Mouse (Mus musculus) spleen, adult 2 months (tissue): ENCODE data around the gene Oas3. TPM values are rescaled to one million over a fixed set of nuclear protein-coding genes. Genes with fewer than 3 reads are reported as not detected.

ENCODE experiments used
- DNase-seq, 2 experiments: peaks; one replicate each; pipeline versions ENCODE4 v3.0.0 to v3.0.0-alpha.2; 2012 to 2021; ENCODE audit warnings: low spot score in 2 of 2, low read depth in 1 of 2
- H3K27ac ChIP-seq: fragments of 200-500 bp; 2 replicates; pipeline ENCODE4 v1.5.1; 2012; ENCODE audit warnings: low read length, inconsistent platforms; ENCODE audit not compliant: insufficient read depth
- H3K27me3 ChIP-seq: fragments of 200-500 bp; 2 replicates; pipeline ENCODE4 v1.6.1; 2012; ENCODE audit warnings: mild to moderate bottlenecking, moderate library complexity, low read length, inconsistent platforms; ENCODE audit not compliant: control insufficient read depth, insufficient read depth
- H3K36me3 ChIP-seq: fragments of 200-500 bp; 2 replicates; pipeline ENCODE4 v1.6.1; 2012; ENCODE audit warnings: mild to moderate bottlenecking, low read length, inconsistent platforms; ENCODE audit not compliant: control insufficient read depth, insufficient read depth
- H3K4me1 ChIP-seq: fragments of 200-500 bp; 2 replicates; pipeline ENCODE4 v1.6.1; 2011; ENCODE audit warnings: inconsistent platforms; ENCODE audit not compliant: control insufficient read depth, insufficient read depth, insufficient read length
- H3K4me3 ChIP-seq: fragments of 200-500 bp; 2 replicates; pipeline ENCODE4 v1.5.1; 2011; ENCODE audit warnings: mild to moderate bottlenecking, inconsistent platforms; ENCODE audit not compliant: insufficient read depth, insufficient read length; ENCODE audit errors: extremely low read depth
- CTCF ChIP-seq: fragments of 200-500 bp; IDR thresholded peaks from 2 replicates; pipeline ENCODE4 v1.5.1; 2011; ENCODE audit warnings: mild to moderate bottlenecking, inconsistent platforms; ENCODE audit not compliant: insufficient read depth, insufficient read length, insufficient replicate concordance; ENCODE audit errors: extremely low read depth
- POLR2A ChIP-seq: fragments of 200-500 bp; IDR thresholded peaks from 2 replicates; pipeline ENCODE4 v1.6.1; 2011; ENCODE audit warnings: low read depth, low read length, inconsistent platforms
- WGBS: fragments of 180-500 bp; shearing (Covaris S2); methylation state at CpG from one replicate; pipeline ENCODE4 v1.1.7; 2018; 5-methylcytosine and 5-hydroxymethylcytosine counted together
- polyA plus RNA-seq: library from polyadenylated mRNA; depleted of rRNA; stranded (reverse); fragments of >200 nt; gene quantifications from 2 replicates; pipeline ENCODE4 v1.2.3, GENCODE M21; 2012

The Oas3 gene
- polyA plus RNA-seq, 1 experiment, result 16.3 TPM

- H3K27me3 ChIP-seq, result no peaks in the 10 kb centered on the region
- DNase-seq, result no peak
- peaks cover 8% of the 10 kb centered on the region for H3K4me1 ChIP-seq
- H3K4me3 ChIP-seq, result no peak overlapping the region
- TF ChIP-seq POLR2A, result no peak
- no peak for TF ChIP-seq CTCF
- H3K27ac ChIP-seq, result no peak overlapping the region
- 73% methylated on average over 10 of the region's 10 CpGs for WGBS
- H3K36me3 ChIP-seq, result no peaks in the 10 kb centered on the region
Measured at GRCm38 (mm10) chr5:120717136-120717535, 60.3 kb downstream of the Oas3 start.

- peak; percentile 56 to 82 for DNase-seq
- Histone ChIP-seq H3K36me3 (no peaks in the 10 kb centered on the region; the same call in 1 of the 2 replicates), H3K27me3 (no peaks in the 10 kb centered on the region), H3K4me1 (peaks cover 19% of the 10 kb centered on the region), H3K27ac (no peak overlapping the region), H3K4me3 (no peak overlapping the region)
- TF ChIP-seq CTCF, result peak; percentile 97
- TF ChIP-seq POLR2A, result no peak
- 3% methylated on average over 16 of the region's 16 CpGs for WGBS
Measured at GRCm38 (mm10) chr5:120714314-120714713, 63.1 kb downstream of the Oas3 start.

GRCm38 (mm10) chr5:120712721-120713120 lies 64.7 kb downstream of the Oas3 start:
- no peak for DNase-seq
- 90% methylated on average over 8 of the region's 8 CpGs for WGBS
- Histone ChIP-seq H3K27me3 (no peaks in the 10 kb centered on the region), H3K4me3 (no peak overlapping the region), H3K4me1 (peaks cover 24% of the 10 kb centered on the region), H3K27ac (no peak overlapping the region), H3K36me3 (peaks cover 3% of the 10 kb centered on the region; the same call in 1 of the 2 replicates)
- TF ChIP-seq CTCF, result no peak
- TF ChIP-seq POLR2A, result no peak

GRCm38 (mm10) chr5:120711827-120712226 lies 65.6 kb downstream of the Oas3 start, which contains the start of gene Dtx1:
Gene Dtx1, minus strand, starts transcription at chr5:120711927.
- H3K27ac ChIP-seq, result peak within 1 kb of the TSS; percentile 80
- H3K36me3 ChIP-seq, result peaks cover 3% of the 10 kb centered on the region; the same call in 1 of the 2 replicates
- peak within 1 kb of the TSS; percentile 79 for H3K4me3 ChIP-seq
- no peak for TF ChIP-seq POLR2A
- no peak for TF ChIP-seq CTCF
- WGBS, result 44% methylated on average over 3 of the region's 3 CpGs
- H3K27me3 ChIP-seq, result no peaks in the 10 kb centered on the region
- peaks cover 29% of the 10 kb centered on the region for H3K4me1 ChIP-seq
- DNase-seq, result no peak

GRCm38 (mm10) chr5:120711416-120711815 lies 66.0 kb downstream of the Oas3 start:
- TF ChIP-seq CTCF (no peak), POLR2A (peak; percentile 36; the same call in 1 of the 2 replicates)
- peak overlapping the region; percentile 79 for H3K4me3 ChIP-seq
- peak overlapping the region; percentile 80 for H3K27ac ChIP-seq
- WGBS, result 1% methylated on average over 43 of the region's 43 CpGs
- peaks cover 32% of the 10 kb centered on the region for H3K4me1 ChIP-seq
- peak; percentile 49 to 82 for DNase-seq
- peaks cover 3% of the 10 kb centered on the region; the same call in 1 of the 2 replicates for H3K36me3 ChIP-seq
- H3K27me3 ChIP-seq, result no peaks in the 10 kb centered on the region

GRCm38 (mm10) chr5:120710826-120711248 lies 66.6 kb downstream of the Oas3 start:
- no peak for DNase-seq
- H3K4me1 ChIP-seq, result peaks cover 37% of the 10 kb centered on the region
- H3K4me3 ChIP-seq, result peak overlapping the region; percentile 79
- peaks cover 3% of the 10 kb centered on the region; the same call in 1 of the 2 replicates for H3K36me3 ChIP-seq
- peak overlapping the region; percentile 80 for H3K27ac ChIP-seq
- TF ChIP-seq POLR2A (no peak), CTCF (no peak)
- no peaks in the 10 kb centered on the region for H3K27me3 ChIP-seq
- 2% methylated on average over 30 of the region's 34 CpGs for WGBS

- peak overlapping the region; percentile 44 for H3K27ac ChIP-seq
- H3K27me3 ChIP-seq, result no peaks in the 10 kb centered on the region
- DNase-seq, result no peak
- peak overlapping the region; percentile 79 for H3K4me3 ChIP-seq
- 13% methylated on average over 40 of the region's 40 CpGs for WGBS
- H3K36me3 ChIP-seq, result peaks cover 3% of the 10 kb centered on the region; the same call in 1 of the 2 replicates
- H3K4me1 ChIP-seq, result peaks cover 43% of the 10 kb centered on the region
- no peak for TF ChIP-seq POLR2A
- TF ChIP-seq CTCF, result no peak
Measured at GRCm38 (mm10) chr5:120710161-120710825, 67.2 kb downstream of the Oas3 start.
